Mouse (Mus musculus): ENCODE results near the gene Dnaja3.
A peak's percentile ranks its signal among the peaks of the same experiment; 100 is the strongest.

Dnaja3 gene

GRCm38 (mm10) chr16:4643670-4644419 is 4.1 kb downstream of the Dnaja3 start:
- DNase-seq, result peak; percentile 88 to 92

- no peak for DNase-seq
Measured at GRCm38 (mm10) chr16:4645867-4646266, 6.1 kb downstream of the Dnaja3 start.

GRCm38 (mm10) chr16:4646831-4647230 is 7.0 kb downstream of the Dnaja3 start:
- DNase-seq, result no peak

GRCm38 (mm10) chr16:4647651-4648141 is 7.9 kb downstream of the Dnaja3 start:
- DNase-seq, result peak in 1 of 2 experiments; percentile 52

GRCm38 (mm10) chr16:4648416-4649023 is 8.7 kb downstream of the Dnaja3 start:
- no peak for DNase-seq

GRCm38 (mm10) chr16:4649211-4649610 is 9.4 kb downstream of the Dnaja3 start:
- no peak for DNase-seq

GRCm38 (mm10) chr16:4649692-4650091 is 9.9 kb downstream of the Dnaja3 start:
- DNase-seq, result no peak

GRCm38 (mm10) chr16:4650161-4650560 is 10.4 kb downstream of the Dnaja3 start:
- no peak for DNase-seq

GRCm38 (mm10) chr16:4651081-4651480 is 11.3 kb downstream of the Dnaja3 start:
- no peak for DNase-seq

- DNase-seq, result no peak
Measured at GRCm38 (mm10) chr16:4651624-4652023, 11.8 kb downstream of the Dnaja3 start.

GRCm38 (mm10) chr16:4652707-4653416 is 13.1 kb downstream of the Dnaja3 start:
- DNase-seq, result peak in 1 of 2 experiments; percentile 70

GRCm38 (mm10) chr16:4654706-4655105 is 14.9 kb downstream of the Dnaja3 start:
- no peak for DNase-seq

GRCm38 (mm10) chr16:4655251-4655734 is 15.5 kb downstream of the Dnaja3 start:
- peak in 1 of 2 experiments; percentile 58 for DNase-seq

- no peak for DNase-seq
Measured at GRCm38 (mm10) chr16:4655764-4656570, 16.2 kb downstream of the Dnaja3 start.

GRCm38 (mm10) chr16:4656571-4657081 is 16.8 kb downstream of the Dnaja3 start:
- no peak for DNase-seq

- no peak for DNase-seq
Measured at GRCm38 (mm10) chr16:4658781-4659245, 19.0 kb downstream of the Dnaja3 start.

- no peak for DNase-seq
Measured at GRCm38 (mm10) chr16:4659326-4659725, 19.5 kb downstream of the Dnaja3 start.

- DNase-seq, result no peak
Measured at GRCm38 (mm10) chr16:4661605-4662004, 21.8 kb downstream of the Dnaja3 start.

- DNase-seq, result no peak
Measured at GRCm38 (mm10) chr16:4663806-4664205, 24.0 kb downstream of the Dnaja3 start.

- DNase-seq, result no peak
Measured at GRCm38 (mm10) chr16:4665726-4666125, 25.9 kb downstream of the Dnaja3 start.

GRCm38 (mm10) chr16:4667190-4667808 is 27.5 kb downstream of the Dnaja3 start:
- peak; percentile 78 to 85 for DNase-seq

- DNase-seq, result no peak
Measured at GRCm38 (mm10) chr16:4670317-4670716, 30.5 kb downstream of the Dnaja3 start.

All from lung, adult 18-20 months (tissue).